Mouse (Mus musculus): ENCODE results near the gene Sh3pxd2b. TPM values are rescaled to one million over a fixed set of nuclear protein-coding genes. Genes with fewer than 3 reads are reported as not detected.
A peak's percentile ranks its signal among the peaks of the same experiment; 100 is the strongest.

Gene Sh3pxd2b
- polyA plus RNA-seq, 1 experiment from 2014 or later: 30.0 TPM

GRCm38 (mm10) chr11:32409823-32410562 lies 62.4 kb downstream of the Sh3pxd2b start:
- Histone ChIP-seq H3K4me3 (no peak overlapping the region), H3K9me3 (no peaks in the 10 kb centered on the region), H3K27ac (replicated peaks) (0 out of 2 replicates have a peak overlapping the region, but pooled peaks have one; percentile 25), H3K27me3 (no peaks in the 10 kb centered on the region), H3K9ac (replicated peaks) (no peak overlapping the region), H3K4me2 (replicated peaks) (no peak overlapping the region), H3K4me1 (peaks cover 4% of the 10 kb centered on the region; the same call in 1 of the 2 replicates), H3K36me3 (peaks cover 73% of the 10 kb centered on the region)
- ATAC-seq (ENCODE audit: low FRiP score, low read depth): no peak
- WGBS: 84% methylated on average over 11 of the region's 11 CpGs

- H3K4me1 ChIP-seq: no peaks in the 10 kb centered on the region
- no peak overlapping the region for H3K27ac ChIP-seq (replicated peaks)
- WGBS: 85% methylated on average over 5 of the region's 5 CpGs
- H3K9ac ChIP-seq (replicated peaks): no peak overlapping the region
- ATAC-seq (ENCODE audit: low FRiP score, low read depth): no peak
- no peak overlapping the region for H3K4me3 ChIP-seq
- peaks cover 95% of the 10 kb centered on the region for H3K36me3 ChIP-seq
- no peaks in the 10 kb centered on the region for H3K9me3 ChIP-seq
- no peaks in the 10 kb centered on the region for H3K27me3 ChIP-seq
- H3K4me2 ChIP-seq (replicated peaks): no peak overlapping the region
Observed at GRCm38 (mm10) chr11:32420001-32420400, 72.4 kb downstream of the Sh3pxd2b start.

GRCm38 (mm10) chr11:32423311-32423710 lies 75.7 kb downstream of the Sh3pxd2b start:
- no peak overlapping the region for H3K9ac ChIP-seq (replicated peaks)
- peaks cover 77% of the 10 kb centered on the region for H3K36me3 ChIP-seq
- no peaks in the 10 kb centered on the region for H3K9me3 ChIP-seq
- H3K4me3 ChIP-seq: no peak overlapping the region
- no peak overlapping the region for H3K4me2 ChIP-seq (replicated peaks)
- no peaks in the 10 kb centered on the region for H3K4me1 ChIP-seq
- 92% methylated on average over 12 of the region's 12 CpGs for WGBS
- no peak for ATAC-seq (ENCODE audit: low FRiP score, low read depth)
- H3K27me3 ChIP-seq: no peaks in the 10 kb centered on the region
- H3K27ac ChIP-seq (replicated peaks): no peak overlapping the region

GRCm38 (mm10) chr11:32424600-32424999 lies 77.0 kb downstream of the Sh3pxd2b start:
- Histone ChIP-seq H3K4me1 (no peaks in the 10 kb centered on the region), H3K36me3 (peaks cover 68% of the 10 kb centered on the region), H3K4me2 (replicated peaks) (no peak overlapping the region), H3K9me3 (no peaks in the 10 kb centered on the region), H3K9ac (replicated peaks) (no peak overlapping the region), H3K27me3 (no peaks in the 10 kb centered on the region), H3K27ac (replicated peaks) (no peak overlapping the region), H3K4me3 (no peak overlapping the region)
- no peak for ATAC-seq (ENCODE audit: low FRiP score, low read depth)
- 84% methylated on average over 4 of the region's 4 CpGs for WGBS

GRCm38 (mm10) chr11:32425043-32425658 lies 77.5 kb downstream of the Sh3pxd2b start:
- Histone ChIP-seq H3K27me3 (no peaks in the 10 kb centered on the region), H3K4me2 (replicated peaks) (no peak overlapping the region), H3K4me1 (no peaks in the 10 kb centered on the region), H3K9me3 (no peaks in the 10 kb centered on the region), H3K4me3 (no peak overlapping the region), H3K36me3 (peaks cover 63% of the 10 kb centered on the region), H3K27ac (replicated peaks) (no peak overlapping the region), H3K9ac (replicated peaks) (no peak overlapping the region)
- WGBS: 81% methylated on average over 10 of the region's 10 CpGs
- no peak for ATAC-seq (ENCODE audit: low FRiP score, low read depth)

- H3K36me3 ChIP-seq: peaks cover 39% of the 10 kb centered on the region
- no peaks in the 10 kb centered on the region for H3K27me3 ChIP-seq
- no peak overlapping the region for H3K4me3 ChIP-seq
- H3K4me1 ChIP-seq: no peaks in the 10 kb centered on the region
- H3K9ac ChIP-seq (replicated peaks): no peak overlapping the region
- no peak overlapping the region for H3K4me2 ChIP-seq (replicated peaks)
- H3K27ac ChIP-seq (replicated peaks): no peak overlapping the region
- H3K9me3 ChIP-seq: no peaks in the 10 kb centered on the region
- 86% methylated on average over 7 of the region's 7 CpGs for WGBS
- ATAC-seq (ENCODE audit: low FRiP score, low read depth): no peak
Observed at GRCm38 (mm10) chr11:32427537-32427936, 79.9 kb downstream of the Sh3pxd2b start.

GRCm38 (mm10) chr11:32435410-32436060 lies 87.9 kb downstream of the Sh3pxd2b start:
- 75% methylated on average over 6 of the region's 6 CpGs for WGBS
- Histone ChIP-seq H3K4me2 (replicated peaks) (no peak overlapping the region), H3K4me1 (no peaks in the 10 kb centered on the region), H3K9me3 (no peaks in the 10 kb centered on the region), H3K27me3 (no peaks in the 10 kb centered on the region), H3K27ac (replicated peaks) (no peak overlapping the region), H3K9ac (replicated peaks) (no peak overlapping the region), H3K4me3 (no peak overlapping the region), H3K36me3 (no peaks in the 10 kb centered on the region)
- ATAC-seq (ENCODE audit: low FRiP score, low read depth): no peak

GRCm38 (mm10) chr11:32442576-32442975 lies 95.0 kb downstream of the Sh3pxd2b start:
- no peak overlapping the region for H3K9ac ChIP-seq (replicated peaks)
- no peak overlapping the region for H3K27ac ChIP-seq (replicated peaks)
- no peak overlapping the region for H3K4me2 ChIP-seq (replicated peaks)
- ATAC-seq (ENCODE audit: low FRiP score, low read depth): no peak
- WGBS: 75% methylated on average over 3 of the region's 3 CpGs
- no peaks in the 10 kb centered on the region for H3K9me3 ChIP-seq
- H3K36me3 ChIP-seq: no peaks in the 10 kb centered on the region
- H3K4me3 ChIP-seq: no peak overlapping the region
- H3K4me1 ChIP-seq: no peaks in the 10 kb centered on the region; the same call in 1 of the 2 replicates
- no peaks in the 10 kb centered on the region for H3K27me3 ChIP-seq

- no peak overlapping the region for H3K4me2 ChIP-seq (replicated peaks)
- H3K4me3 ChIP-seq: no peak overlapping the region
- no peaks in the 10 kb centered on the region for H3K9me3 ChIP-seq
- H3K4me1 ChIP-seq: no peaks in the 10 kb centered on the region; the same call in 1 of the 2 replicates
- H3K27me3 ChIP-seq: no peaks in the 10 kb centered on the region
- WGBS: 7% methylated on average over 1 of the region's 1 CpGs
- no peak for ATAC-seq (ENCODE audit: low FRiP score, low read depth)
- H3K9ac ChIP-seq (replicated peaks): no peak overlapping the region
- H3K36me3 ChIP-seq: no peaks in the 10 kb centered on the region
- no peak overlapping the region for H3K27ac ChIP-seq (replicated peaks)
Observed at GRCm38 (mm10) chr11:32444266-32444665, 96.6 kb downstream of the Sh3pxd2b start.

GRCm38 (mm10) chr11:32445135-32445534 lies 97.5 kb downstream of the Sh3pxd2b start:
- H3K27ac ChIP-seq (replicated peaks): no peak overlapping the region
- no peaks in the 10 kb centered on the region; the same call in 1 of the 2 replicates for H3K4me1 ChIP-seq
- no peak for ATAC-seq (ENCODE audit: low FRiP score, low read depth)
- H3K9me3 ChIP-seq: no peaks in the 10 kb centered on the region
- no peaks in the 10 kb centered on the region for H3K36me3 ChIP-seq
- 64% methylated on average over 1 of the region's 1 CpGs for WGBS
- H3K4me3 ChIP-seq: no peak overlapping the region
- H3K4me2 ChIP-seq (replicated peaks): no peak overlapping the region
- H3K9ac ChIP-seq (replicated peaks): no peak overlapping the region
- no peaks in the 10 kb centered on the region for H3K27me3 ChIP-seq

- Histone ChIP-seq H3K9ac (replicated peaks) (no peak overlapping the region), H3K27ac (replicated peaks) (no peak overlapping the region), H3K4me3 (no peak overlapping the region), H3K36me3 (no peaks in the 10 kb centered on the region), H3K9me3 (no peaks in the 10 kb centered on the region), H3K27me3 (no peaks in the 10 kb centered on the region), H3K4me1 (no peaks in the 10 kb centered on the region; the same call in 1 of the 2 replicates), H3K4me2 (replicated peaks) (no peak overlapping the region)
- WGBS: 89% methylated on average over 6 of the region's 6 CpGs
- ATAC-seq (ENCODE audit: low FRiP score, low read depth): no peak
Observed at GRCm38 (mm10) chr11:32445637-32446226, 98.1 kb downstream of the Sh3pxd2b start.

- WGBS: 0% methylated on average over 1 of the region's 1 CpGs
- peaks cover 8% of the 10 kb centered on the region; the same call in 1 of the 2 replicates for H3K4me1 ChIP-seq
- H3K27ac ChIP-seq (replicated peaks): no peak overlapping the region
- no peak overlapping the region for H3K4me3 ChIP-seq
- no peak overlapping the region for H3K4me2 ChIP-seq (replicated peaks)
- no peaks in the 10 kb centered on the region for H3K9me3 ChIP-seq
- H3K9ac ChIP-seq (replicated peaks): no peak overlapping the region
- H3K36me3 ChIP-seq: no peaks in the 10 kb centered on the region
- H3K27me3 ChIP-seq: no peaks in the 10 kb centered on the region
- no peak for ATAC-seq (ENCODE audit: low FRiP score, low read depth)
Observed at GRCm38 (mm10) chr11:32450216-32450615, 102.6 kb downstream of the Sh3pxd2b start.

Measured in midbrain, embryonic 12.5 days (tissue).